7 mouse cellular contexts compared by ENCODE assay signal in genomic region chr1:172376758-172377458, GRCm38 (mm10). TPM values are rescaled to one million over a fixed set of nuclear protein-coding genes. Genes with fewer than 3 reads are reported as not detected.
A peak's percentile ranks its signal among the peaks of the same experiment; 100 is the strongest.
DNase-seq lines count a peak whose midpoint lies in the region; ATAC-seq lines count a peak whose summit lies in the region.

No protein-coding gene starts in this region.

- H3K27me3 ChIP-seq in heart, embryonic 13.5 days (replicated peaks): no peaks in the 10 kb centered on the region; the same call in 1 of the 2 replicates
- H3K27me3 ChIP-seq in limb, embryonic 11.5 days (ENCODE audit: control insufficient read depth, insufficient read depth, low read length): no peaks in the 10 kb centered on the region
- no peaks in the 10 kb centered on the region for H3K27me3 ChIP-seq in midbrain, embryonic 15.5 days (replicated peaks)

- H3K27ac ChIP-seq in heart, embryonic 13.5 days (replicated peaks): peak overlapping the region; percentile 68
- H3K27ac ChIP-seq in limb, embryonic 11.5 days (replicated peaks; ENCODE audit: low read depth, low read length): no peak overlapping the region; the same call in 1 of the 2 replicates
- H3K27ac ChIP-seq in midbrain, embryonic 15.5 days: peak overlapping the region; percentile 78

- peaks cover 39% of the 10 kb centered on the region for H3K4me1 ChIP-seq in heart, embryonic 13.5 days
- H3K4me1 ChIP-seq in limb, embryonic 11.5 days (ENCODE audit: control insufficient read depth, insufficient read depth, low read length): peaks cover 6% of the 10 kb centered on the region
- H3K4me1 ChIP-seq in midbrain, embryonic 15.5 days: peaks cover 46% of the 10 kb centered on the region

- peak overlapping the region; percentile 88 for H3K9ac ChIP-seq in heart, embryonic 13.5 days
- peak overlapping the region; percentile 78 for H3K9ac ChIP-seq in limb, embryonic 11.5 days (ENCODE audit: low read length)
- H3K9ac ChIP-seq in midbrain, embryonic 15.5 days: peak overlapping the region; percentile 74

- ATAC-seq in common myeloid progenitor, adult 5-6 weeks (replicated peaks; ENCODE audit: low read depth, poor library complexity, severe bottlenecking): peak; percentile 42
- no peak; the same call in 1 of the 2 replicates for ATAC-seq in heart, embryonic 13.5 days (ENCODE audit: extremely low read depth, insufficient number of reproducible peaks, low FRiP score, low TSS enrichment)
- ATAC-seq in limb, embryonic 11.5 days (ENCODE audit: insufficient number of reproducible peaks, low FRiP score, low TSS enrichment, low read depth): no peak
- ATAC-seq in midbrain, embryonic 15.5 days (replicated peaks): no peak

- WGBS in heart, embryonic 13.5 days: 2% methylated on average over 62 of the region's 62 CpGs
- WGBS in limb, embryonic 11.5 days: 2% methylated on average over 62 of the region's 62 CpGs
- WGBS in midbrain, embryonic 15.5 days: 3% methylated on average over 62 of the region's 62 CpGs

- H3K4me2 ChIP-seq in heart, embryonic 13.5 days: peak overlapping the region; percentile 99
- peak overlapping the region; percentile 98 for H3K4me2 ChIP-seq in limb, embryonic 11.5 days (ENCODE audit: low read depth, severe bottlenecking)
- H3K4me2 ChIP-seq in midbrain, embryonic 15.5 days: peak overlapping the region; percentile 97

- H3K36me3 ChIP-seq in heart, embryonic 13.5 days: peaks cover 36% of the 10 kb centered on the region
- H3K36me3 ChIP-seq in limb, embryonic 11.5 days (ENCODE audit: control insufficient read depth, insufficient read depth, low read length): peaks cover 2% of the 10 kb centered on the region; the same call in 1 of the 2 replicates
- 0 out of 2 replicates have a peak, but pooled peaks cover 5% of the 10 kb centered on the region for H3K36me3 ChIP-seq in midbrain, embryonic 15.5 days (replicated peaks)

- DNase-seq in urinary bladder, postnatal 36 days (ENCODE audit: low spot score in 2 of 2): peak; percentile 11 to 25
- no peak for DNase-seq in urinary bladder, postnatal 4 days (ENCODE audit: low spot score in 2 of 2)
- DNase-seq in limb, embryonic 11.5 days (ENCODE audit: low spot score): peak; percentile 26
- no peak for DNase-seq in layer of hippocampus, postnatal 14 days (ENCODE audit: low spot score in 2 of 2)

- peak overlapping the region; percentile 79 for H3K4me3 ChIP-seq in heart, embryonic 13.5 days
- peak overlapping the region; percentile 96 for H3K4me3 ChIP-seq in limb, embryonic 11.5 days (ENCODE audit: low read depth, low read length)
- peak overlapping the region; percentile 95 for H3K4me3 ChIP-seq in midbrain, embryonic 15.5 days

- H3K9me3 ChIP-seq in heart, embryonic 13.5 days: no peaks in the 10 kb centered on the region
- H3K9me3 ChIP-seq in limb, embryonic 11.5 days (ENCODE audit: control insufficient read depth, low read length): no peaks in the 10 kb centered on the region
- no peaks in the 10 kb centered on the region for H3K9me3 ChIP-seq in midbrain, embryonic 15.5 days

RNA-seq across cellular contexts. Expression of gene Pigm, which starts 0.6 kb away (rescaled TPM):
- 17.5 and 20.4 TPM in 2 replicates for total RNA-seq in common myeloid progenitor, adult 5-6 weeks (2017)
- 4.4 and 4.7 TPM in 2 replicates for polyA plus RNA-seq in heart, embryonic 13.5 days (2015; fragmentation: Nextera tagmentation; extraction: Ambion mirVana)
- 12.4 and 12.6 TPM in 2 replicates for polyA plus RNA-seq in limb, embryonic 11.5 days (2014; fragmentation: Nextera tagmentation; extraction: Ambion mirVana)
- 4.0 and 4.1 TPM in 2 replicates for polyA plus RNA-seq in midbrain, embryonic 15.5 days (2015; fragmentation: Nextera tagmentation; extraction: Ambion mirVana)
- total RNA-seq in layer of hippocampus, postnatal 14 days (2021): 1 to 10 TPM; 8.9 to 9.5 TPM

RNA-seq across cellular contexts. Expression of gene Kcnj10, which starts 35.9 kb away (rescaled TPM):
- total RNA-seq in common myeloid progenitor, adult 5-6 weeks (2017): 0.27 and 0.39 TPM in 2 replicates
- polyA plus RNA-seq in heart, embryonic 13.5 days (2015; fragmentation: Nextera tagmentation; extraction: Ambion mirVana): 0.04 TPM in 1 of 2 replicates, not detected in the other
- polyA plus RNA-seq in limb, embryonic 11.5 days (2014; fragmentation: Nextera tagmentation; extraction: Ambion mirVana): 0.07 and 0.11 TPM in 2 replicates
- 1.8 TPM in 2 replicates for polyA plus RNA-seq in midbrain, embryonic 15.5 days (2015; fragmentation: Nextera tagmentation; extraction: Ambion mirVana)
- 100 to 1,000 TPM; 101 to 106 TPM for total RNA-seq in layer of hippocampus, postnatal 14 days (2021)

RNA-seq across cellular contexts. Expression of gene Kcnj9, which starts 47.8 kb away (rescaled TPM):
- total RNA-seq in common myeloid progenitor, adult 5-6 weeks (2017): not detected in 2 replicates
- not detected in 2 replicates for polyA plus RNA-seq in heart, embryonic 13.5 days (2015; fragmentation: Nextera tagmentation; extraction: Ambion mirVana)
- not detected in 2 replicates for polyA plus RNA-seq in limb, embryonic 11.5 days (2014; fragmentation: Nextera tagmentation; extraction: Ambion mirVana)
- polyA plus RNA-seq in midbrain, embryonic 15.5 days (2015; fragmentation: Nextera tagmentation; extraction: Ambion mirVana): 5.6 and 5.9 TPM in 2 replicates
- total RNA-seq in layer of hippocampus, postnatal 14 days (2021): 10 to 100 TPM; 37.4 to 50.1 TPM

Comparison
In these comparisons a context has a peak if more than half of its experiments do, and no peak if none do; other contexts are left out.
1. DNase-seq: peak in urinary bladder, postnatal 36 days (2 of 2) and limb, embryonic 11.5 days (single experiment); none in urinary bladder, postnatal 4 days (0 of 2) and layer of hippocampus, postnatal 14 days (0 of 2).
2. Peak in every context shown above with its lines, with median percentiles within 50 percentile points of each other: H3K4me2 ChIP-seq, H3K4me3 ChIP-seq and H3K9ac ChIP-seq.